Mouse (Mus musculus): Measurements from ENCODE around the gene Naa16. TPM values are rescaled to one million over a fixed set of nuclear protein-coding genes. Genes with fewer than 3 reads are reported as not detected.

Gene Naa16
- polyA plus RNA-seq, 1 experiment = 3.6 TPM

DNA sequence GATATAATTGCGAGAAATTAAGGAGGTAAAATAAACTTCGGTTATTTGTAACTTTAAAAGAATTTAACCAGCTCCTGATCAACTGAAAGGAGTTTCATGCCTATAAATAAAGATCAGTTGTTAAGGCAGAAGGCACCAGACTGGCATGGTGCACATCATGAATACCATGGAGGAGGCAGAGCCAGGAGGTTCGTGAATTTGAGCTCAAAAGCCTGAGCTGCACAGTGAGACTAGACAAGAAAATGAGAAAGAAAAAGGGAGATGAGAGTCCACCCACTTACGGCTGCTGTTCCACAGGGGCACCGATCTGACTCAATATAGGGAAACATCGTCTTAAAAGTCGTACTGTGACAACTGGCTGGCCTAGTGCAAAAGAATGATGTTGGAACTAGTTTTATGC lies 106.6 kb downstream of the Naa16 start:
- no peak for TF ChIP-seq POLR2AphosphoS2 (IDR thresholded peaks at IDR 0.05; ENCODE audit: insufficient read length, low read depth)
- TF ChIP-seq MYOG (IDR thresholded peaks at IDR 0.05; ENCODE audit: control insufficient read depth in 1 of 3, insufficient read depth in 1 of 3, insufficient read length in 2 of 3, low read depth in 2 of 3) = no peak
- Histone ChIP-seq H3K27me3 (ENCODE audit: control insufficient read depth, insufficient read depth, insufficient read length) (no peaks in the 10 kb centered on the region), H3K79me2 (ENCODE audit: control insufficient read depth, insufficient read depth) (no peaks in the 10 kb centered on the region), H3K36me3 (ENCODE audit: control insufficient read depth, insufficient read depth) (no peaks in the 10 kb centered on the region), H3ac (ENCODE audit: control insufficient read depth, insufficient read length) (no peak overlapping the region), H3K4me2 (ENCODE audit: low read depth) (no peak overlapping the region), H3K4me3 (no peak overlapping the region)

DNA sequence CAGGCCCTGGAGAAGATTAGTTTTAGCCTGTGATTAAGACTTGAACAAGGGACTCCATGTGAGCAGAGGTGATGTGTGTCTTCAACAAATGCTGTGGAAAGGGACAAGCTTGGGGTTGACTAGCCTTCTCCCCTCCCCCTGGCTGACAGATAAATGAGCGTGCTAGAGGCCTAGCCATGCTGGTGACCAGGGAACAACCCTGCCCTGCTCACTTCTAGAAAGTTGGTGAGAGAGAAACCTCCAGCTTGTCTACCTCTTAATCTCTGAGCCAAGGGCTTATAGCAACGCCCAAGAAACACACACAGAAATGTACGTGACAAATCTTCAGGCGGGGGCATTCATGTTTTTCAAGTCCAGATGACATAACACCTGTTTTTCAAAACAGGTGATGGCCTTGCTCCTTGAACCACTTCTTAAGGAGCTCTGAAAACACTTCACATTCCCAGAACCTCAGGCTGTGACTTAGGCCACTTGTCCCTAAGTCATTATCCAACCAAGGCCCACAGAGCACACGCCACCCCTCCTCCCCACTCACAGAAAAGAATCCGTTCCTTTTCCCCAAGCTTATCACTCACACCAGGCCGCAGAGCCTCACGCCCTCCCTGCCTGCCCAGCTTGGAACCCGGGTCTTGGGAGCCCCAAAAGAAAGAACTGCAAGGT lies 108.6 kb downstream of the Naa16 start:
- Histone ChIP-seq H3K27me3 (ENCODE audit: control insufficient read depth, insufficient read depth, insufficient read length) (no peaks in the 10 kb centered on the region), H3K36me3 (ENCODE audit: control insufficient read depth, insufficient read depth) (no peaks in the 10 kb centered on the region), H3ac (ENCODE audit: control insufficient read depth, insufficient read length) (no peak overlapping the region), H3K79me2 (ENCODE audit: control insufficient read depth, insufficient read depth) (no peaks in the 10 kb centered on the region), H3K4me2 (ENCODE audit: low read depth) (no peak overlapping the region), H3K4me3 (no peak overlapping the region)
- TF ChIP-seq MYOG (IDR thresholded peaks at IDR 0.05; ENCODE audit: control insufficient read depth in 1 of 3, insufficient read depth in 1 of 3, insufficient read length in 2 of 3, low read depth in 2 of 3) = no peak
- no peak for TF ChIP-seq MAX (IDR thresholded peaks at IDR 0.05; ENCODE audit: low read depth)
- no peak for TF ChIP-seq MYOD1 (IDR thresholded peaks at IDR 0.05; ENCODE audit: control insufficient read depth in 1 of 3, insufficient read length in 2 of 3, low read depth in 2 of 3)
- TF ChIP-seq TCF12 (IDR thresholded peaks at IDR 0.05; ENCODE audit: insufficient read depth, poor library complexity, severe bottlenecking) = no peak
- no peak for TF ChIP-seq E2F4 (IDR thresholded peaks at IDR 0.05; ENCODE audit: insufficient read depth)
- no peak for TF ChIP-seq REST (IDR thresholded peaks at IDR 0.05; ENCODE audit: insufficient read depth, insufficient read length)
- no peak for TF ChIP-seq USF1 (IDR thresholded peaks at IDR 0.05; ENCODE audit: low read depth)
- TF ChIP-seq POLR2A (IDR thresholded peaks at IDR 0.05; ENCODE audit: insufficient read length, low read depth) = no peak
- no peak for TF ChIP-seq TCF3 (IDR thresholded peaks at IDR 0.05; ENCODE audit: insufficient read length, low read depth)
- TF ChIP-seq POLR2AphosphoS2 (IDR thresholded peaks at IDR 0.05; ENCODE audit: insufficient read length, low read depth) = no peak
- TF ChIP-seq SRF (IDR thresholded peaks at IDR 0.05; ENCODE audit: control insufficient read depth, insufficient read length, low read depth) = no peak
- no peak for TF ChIP-seq CEBPB (IDR thresholded peaks at IDR 0.05; ENCODE audit: insufficient read depth, poor library complexity, severe bottlenecking)

DNA sequence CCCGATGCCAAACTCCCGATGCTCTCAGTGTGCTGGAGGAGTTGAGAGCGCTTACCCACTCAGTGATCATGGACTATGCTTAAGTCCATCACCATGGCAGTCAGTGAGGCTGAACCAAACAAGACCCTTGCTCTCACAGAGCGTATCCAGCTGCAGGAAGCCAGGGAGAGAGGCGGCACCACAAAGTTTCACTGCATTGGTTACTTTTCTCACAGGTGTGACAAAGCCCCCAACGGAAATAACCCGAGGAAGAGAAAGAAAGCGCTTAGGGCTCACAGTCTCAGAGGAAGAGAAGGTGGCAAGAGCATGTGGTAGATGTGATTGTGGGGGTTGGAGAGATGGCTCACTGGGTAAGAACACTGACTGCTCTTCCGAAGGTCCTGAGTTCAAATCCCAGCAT lies 110.1 kb downstream of the Naa16 start:
- no peak overlapping the region for H3K4me2 ChIP-seq (ENCODE audit: low read depth)
- no peaks in the 10 kb centered on the region for H3K79me2 ChIP-seq (ENCODE audit: control insufficient read depth, insufficient read depth)
- H3K36me3 ChIP-seq (ENCODE audit: control insufficient read depth, insufficient read depth) = no peaks in the 10 kb centered on the region
- no peaks in the 10 kb centered on the region for H3K27me3 ChIP-seq (ENCODE audit: control insufficient read depth, insufficient read depth, insufficient read length)
- H3ac ChIP-seq (ENCODE audit: control insufficient read depth, insufficient read length) = no peak overlapping the region
- no peak for TF ChIP-seq MYOG (IDR thresholded peaks at IDR 0.05; ENCODE audit: control insufficient read depth in 1 of 3, insufficient read depth in 1 of 3, insufficient read length in 2 of 3, low read depth in 2 of 3)
- TF ChIP-seq TCF12 (IDR thresholded peaks at IDR 0.05; ENCODE audit: insufficient read depth, poor library complexity, severe bottlenecking) = no peak
- H3K4me3 ChIP-seq = no peak overlapping the region

DNA sequence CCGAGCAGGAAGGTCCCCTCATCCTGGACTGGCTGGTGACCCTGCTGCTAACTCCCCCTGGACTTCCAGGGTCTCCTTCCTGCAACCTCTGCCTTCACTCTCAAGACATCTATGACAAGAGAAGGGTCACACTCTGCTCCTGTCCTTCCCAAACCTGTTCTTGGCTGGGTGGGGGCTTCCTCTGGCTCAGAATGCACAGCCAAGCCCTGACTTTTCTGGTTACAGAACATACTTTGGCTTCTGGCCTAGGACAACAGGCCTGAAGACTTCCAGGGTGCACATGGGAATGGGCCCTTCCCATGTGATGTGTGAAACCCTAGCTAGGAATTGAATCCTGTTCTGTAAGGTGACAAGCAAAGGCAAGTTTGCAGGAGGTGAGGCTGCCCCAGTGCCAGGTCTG lies 111.1 kb downstream of the Naa16 start:
- Histone ChIP-seq H3K36me3 (ENCODE audit: control insufficient read depth, insufficient read depth) (no peaks in the 10 kb centered on the region), H3K79me2 (ENCODE audit: control insufficient read depth, insufficient read depth) (no peaks in the 10 kb centered on the region), H3ac (ENCODE audit: control insufficient read depth, insufficient read length) (no peak overlapping the region), H3K27me3 (ENCODE audit: control insufficient read depth, insufficient read depth, insufficient read length) (no peaks in the 10 kb centered on the region), H3K4me2 (ENCODE audit: low read depth) (no peak overlapping the region), H3K4me3 (no peak overlapping the region)
- TF ChIP-seq TCF12 (IDR thresholded peaks at IDR 0.05; ENCODE audit: insufficient read depth, poor library complexity, severe bottlenecking) = no peak

DNA sequence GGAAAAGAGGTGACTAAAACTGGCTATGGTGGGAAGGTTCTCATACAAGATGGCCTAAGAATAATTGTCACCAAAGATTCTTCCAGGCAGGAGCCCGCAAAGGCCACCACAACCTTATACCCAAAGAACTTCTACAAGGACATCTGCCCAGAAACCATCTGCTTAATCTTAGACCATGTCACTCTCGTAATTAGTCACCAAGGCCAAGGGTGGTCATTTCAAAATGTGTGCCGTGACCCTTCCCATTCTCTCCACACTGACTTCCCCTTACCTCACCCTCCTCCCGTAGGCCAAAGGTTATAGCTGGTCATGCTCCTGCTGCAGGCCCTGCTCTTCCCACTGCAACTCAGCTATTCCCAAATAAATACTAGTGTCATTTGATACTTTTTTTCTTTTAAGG lies 111.7 kb downstream of the Naa16 start:
- Histone ChIP-seq H3K36me3 (ENCODE audit: control insufficient read depth, insufficient read depth) (no peaks in the 10 kb centered on the region), H3ac (ENCODE audit: control insufficient read depth, insufficient read length) (no peak overlapping the region), H3K79me2 (ENCODE audit: control insufficient read depth, insufficient read depth) (no peaks in the 10 kb centered on the region), H3K4me2 (ENCODE audit: low read depth) (no peak overlapping the region), H3K4me3 (no peak overlapping the region), H3K27me3 (ENCODE audit: control insufficient read depth, insufficient read depth, insufficient read length) (no peaks in the 10 kb centered on the region)
- no peak for TF ChIP-seq SRF (IDR thresholded peaks at IDR 0.05; ENCODE audit: control insufficient read depth, insufficient read length, low read depth)
- TF ChIP-seq POLR2A (IDR thresholded peaks at IDR 0.05; ENCODE audit: insufficient read length, low read depth) = no peak
- TF ChIP-seq POLR2AphosphoS2 (IDR thresholded peaks at IDR 0.05; ENCODE audit: insufficient read length, low read depth) = no peak
- no peak for TF ChIP-seq REST (IDR thresholded peaks at IDR 0.05; ENCODE audit: insufficient read depth, insufficient read length)
- no peak for TF ChIP-seq MYOG (IDR thresholded peaks at IDR 0.05; ENCODE audit: control insufficient read depth in 1 of 3, insufficient read depth in 1 of 3, insufficient read length in 2 of 3, low read depth in 2 of 3)
- no peak for TF ChIP-seq TCF3 (IDR thresholded peaks at IDR 0.05; ENCODE audit: insufficient read length, low read depth)
- TF ChIP-seq MAX (IDR thresholded peaks at IDR 0.05; ENCODE audit: low read depth) = no peak
- no peak for TF ChIP-seq E2F4 (IDR thresholded peaks at IDR 0.05; ENCODE audit: insufficient read depth)
- no peak for TF ChIP-seq MYOD1 (IDR thresholded peaks at IDR 0.05; ENCODE audit: control insufficient read depth in 1 of 3, insufficient read length in 2 of 3, low read depth in 2 of 3)
- TF ChIP-seq TCF12 (IDR thresholded peaks at IDR 0.05; ENCODE audit: insufficient read depth, poor library complexity, severe bottlenecking) = no peak
- no peak for TF ChIP-seq CEBPB (IDR thresholded peaks at IDR 0.05; ENCODE audit: insufficient read depth, poor library complexity, severe bottlenecking)
- no peak for TF ChIP-seq USF1 (IDR thresholded peaks at IDR 0.05; ENCODE audit: low read depth)

Data from myocyte (in vitro differentiated cells).